Mouse (Mus musculus) mesoderm, embryonic 11.5 days (tissue): ENCODE results near the gene Perp.

Experiments
- DNase-seq: peaks from one replicate; pipeline ENCODE4 v3.0.0-alpha.2; 2012; ENCODE audit warnings: low read depth, low spot score

Gene Perp

GRCm38 (mm10) chr10:18844441-18845286 is at the start of gene Perp:
Perp (plus strand) TSS chr10:18845020.
- peak; percentile 43 for DNase-seq

GRCm38 (mm10) chr10:18811751-18812150 is 33.1 kb upstream of the Perp start:
- DNase-seq, result no peak

GRCm38 (mm10) chr10:18816560-18816959 is 28.3 kb upstream of the Perp start:
- DNase-seq, result peak; percentile 44

GRCm38 (mm10) chr10:18825143-18825542 is 19.7 kb upstream of the Perp start:
- DNase-seq, result no peak

- DNase-seq, result no peak
These were observed 18.7 kb upstream of the Perp start for GRCm38 (mm10) chr10:18826107-18826506.

- DNase-seq, result no peak
These were observed 16.9 kb upstream of the Perp start for GRCm38 (mm10) chr10:18827936-18828335.

- peak; percentile 27 for DNase-seq
These were observed 14.5 kb upstream of the Perp start for GRCm38 (mm10) chr10:18830359-18830758.

GRCm38 (mm10) chr10:18831823-18832222 is 13.0 kb upstream of the Perp start:
- no peak for DNase-seq

- DNase-seq, result no peak
These were observed 10.4 kb upstream of the Perp start for GRCm38 (mm10) chr10:18834389-18834788.

- DNase-seq, result peak; percentile 39
These were observed 8.9 kb upstream of the Perp start for GRCm38 (mm10) chr10:18835684-18836479.

GRCm38 (mm10) chr10:18839530-18839929 is 5.3 kb upstream of the Perp start:
- no peak for DNase-seq

GRCm38 (mm10) chr10:18840736-18841135 is 4.1 kb upstream of the Perp start:
- no peak for DNase-seq

- DNase-seq, result no peak
These were observed 455 bp downstream of the Perp start for GRCm38 (mm10) chr10:18845287-18845662.

- no peak for DNase-seq
These were observed 891 bp downstream of the Perp start for GRCm38 (mm10) chr10:18845711-18846110.

- DNase-seq, result no peak
These were observed 1.8 kb downstream of the Perp start for GRCm38 (mm10) chr10:18846474-18847264.

- DNase-seq, result no peak
These were observed 5.4 kb downstream of the Perp start for GRCm38 (mm10) chr10:18850177-18850576.

- no peak for DNase-seq
These were observed 8.6 kb downstream of the Perp start for GRCm38 (mm10) chr10:18853417-18853816.

- no peak for DNase-seq
These were observed 12.4 kb downstream of the Perp start for GRCm38 (mm10) chr10:18857244-18857643.

GRCm38 (mm10) chr10:18859632-18860031 is 14.8 kb downstream of the Perp start:
- no peak for DNase-seq

GRCm38 (mm10) chr10:18860119-18860824 is 15.5 kb downstream of the Perp start:
- DNase-seq, result no peak

GRCm38 (mm10) chr10:18860831-18861230 is 16.0 kb downstream of the Perp start:
- DNase-seq, result no peak
